Mouse (Mus musculus) cerebellum, adult 11 months (tissue): ENCODE data around the gene Tulp4.
A peak's percentile ranks its signal among the peaks of the same experiment; 100 is the strongest.
"Not testable (repeated sequence)": the region's sequence is repeated elsewhere in the genome, so short reads cannot be mapped to it uniquely, and the experiment has no call there.

Source experiments
- DNase-seq: peaks from one replicate; pipeline ENCODE4 v3.0.0; 2022

Tulp4 gene

DNA sequence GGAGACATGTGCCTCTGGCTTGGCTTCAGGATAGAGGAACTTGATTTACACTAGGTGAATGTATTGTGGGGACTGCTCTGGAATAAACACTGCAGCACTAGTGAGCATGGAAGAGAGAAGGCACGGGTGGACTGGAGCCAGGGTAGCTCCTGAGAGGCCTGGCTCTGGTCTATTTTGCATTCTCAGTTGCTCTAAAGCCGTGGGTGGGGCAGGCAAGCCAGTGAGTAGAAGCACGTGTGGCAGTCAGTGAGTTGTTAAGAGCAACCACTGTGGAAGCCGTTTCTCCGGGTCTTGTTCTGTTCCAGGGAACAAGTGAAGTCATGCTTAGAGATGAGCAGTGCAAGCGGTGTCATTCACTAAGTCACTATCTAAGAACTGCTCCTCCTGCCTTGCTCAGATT, 86.0 kb downstream of the Tulp4 start:
- no peak for DNase-seq

GRCm38 (mm10) chr17:6195390-6195789, 89.2 kb downstream of the Tulp4 start:
- no peak for DNase-seq

DNA sequence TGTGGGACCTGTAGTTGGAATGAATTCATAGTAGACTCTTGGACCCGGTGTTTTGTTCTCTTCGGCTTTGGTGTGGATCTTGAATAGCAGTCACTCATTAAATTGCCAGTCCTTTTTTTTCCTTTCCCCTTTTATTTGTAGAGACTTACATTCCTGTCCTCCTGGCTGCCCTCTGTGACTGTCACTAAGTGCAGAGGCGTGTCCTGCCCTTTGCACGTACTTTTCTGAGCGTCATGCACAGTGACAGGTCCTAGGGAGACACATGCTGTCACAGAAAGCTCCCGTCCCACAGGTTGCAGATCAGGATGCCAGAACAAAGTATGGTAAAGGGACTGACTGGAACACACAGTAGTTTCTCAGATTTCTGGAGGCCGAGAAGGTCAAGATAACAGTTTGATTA, 91.3 kb downstream of the Tulp4 start:
- DNase-seq, result no peak

DNA sequence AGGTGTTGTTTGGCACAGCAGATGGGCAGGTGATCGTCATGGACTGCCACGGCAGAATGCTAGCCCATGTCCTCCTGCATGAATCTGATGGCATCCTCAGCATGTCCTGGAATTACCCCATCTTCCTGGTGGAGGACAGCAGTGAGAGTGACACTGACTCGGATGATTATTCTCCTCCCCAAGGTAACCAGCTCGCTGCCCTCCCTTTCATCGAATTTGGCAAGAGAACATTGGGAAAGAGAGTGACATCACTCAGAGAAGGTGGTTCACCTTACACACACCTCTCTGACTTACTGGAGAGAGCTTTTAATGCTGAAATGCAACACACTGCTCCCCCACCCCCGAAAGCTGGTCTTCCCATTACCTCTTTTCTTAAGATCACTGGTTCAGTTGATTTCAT, 92.4 kb downstream of the Tulp4 start:
- no peak for DNase-seq

DNA sequence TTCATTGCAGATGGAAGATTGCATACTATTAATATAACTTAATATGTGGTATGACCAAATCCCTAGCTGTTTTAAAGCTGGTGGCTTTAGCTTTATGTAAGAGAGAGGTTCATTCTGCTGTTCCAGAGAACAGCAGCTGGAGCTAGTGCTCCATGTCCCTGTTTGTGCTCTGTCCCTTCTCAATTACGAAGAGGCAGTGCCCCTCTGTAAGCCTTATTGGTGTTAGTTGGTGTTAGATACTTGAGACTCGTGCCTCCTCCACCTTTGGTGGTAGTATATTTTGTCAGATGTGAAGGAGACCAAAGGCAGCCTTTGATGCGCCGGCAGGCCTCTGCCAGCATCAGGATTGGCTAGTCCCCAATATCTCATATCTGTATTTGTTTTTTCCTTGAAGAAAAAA, 92.9 kb downstream of the Tulp4 start:
- no peak for DNase-seq

GRCm38 (mm10) chr17:6201522-6202250, 95.4 kb downstream of the Tulp4 start:
- peak; percentile 70 for DNase-seq

- no peak for DNase-seq
Measured at GRCm38 (mm10) chr17:6202389-6203110, 96.3 kb downstream of the Tulp4 start.

- no peak for DNase-seq
Measured at GRCm38 (mm10) chr17:6203126-6203525, 96.9 kb downstream of the Tulp4 start.

DNA sequence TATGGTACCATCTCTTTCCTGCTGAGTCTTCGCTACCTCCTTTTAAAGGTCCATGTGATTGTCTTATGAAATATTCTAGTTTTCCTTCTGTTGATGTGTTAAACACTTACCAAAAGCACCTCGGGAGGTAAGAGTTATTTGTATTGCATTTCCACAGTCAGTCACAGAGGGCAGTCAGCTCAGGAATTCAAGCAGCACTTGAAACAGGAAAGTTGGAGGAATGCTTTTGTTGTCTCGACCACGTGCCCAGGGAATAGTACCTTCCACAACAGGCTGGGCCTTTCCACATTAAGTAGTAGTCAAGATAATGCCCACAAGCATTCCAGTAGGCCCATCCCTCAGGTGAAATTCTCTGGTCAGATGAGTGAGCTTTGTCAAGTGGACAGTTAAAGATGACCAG, 97.6 kb downstream of the Tulp4 start:
- no peak for DNase-seq

DNA sequence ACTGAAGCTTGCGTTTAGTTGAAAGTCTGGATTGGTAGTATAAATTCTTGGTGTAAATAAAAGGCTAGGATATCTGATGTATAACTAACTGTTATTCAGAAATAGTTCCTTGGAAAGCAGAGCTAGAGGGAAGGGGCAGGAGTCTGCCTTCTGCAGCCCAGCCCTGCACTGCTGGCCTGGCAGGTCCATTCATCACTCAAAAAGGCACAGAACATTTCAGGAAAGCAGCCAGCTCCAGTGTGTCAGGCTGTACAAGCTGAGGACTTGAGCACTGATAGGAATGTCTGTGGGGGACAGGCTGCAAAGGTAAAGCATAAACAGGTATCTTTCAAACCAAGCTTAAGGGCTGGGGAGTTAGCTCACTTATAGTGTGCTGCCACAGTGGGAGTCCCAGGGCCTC, 105.5 kb downstream of the Tulp4 start:
- no peak for DNase-seq

DNA sequence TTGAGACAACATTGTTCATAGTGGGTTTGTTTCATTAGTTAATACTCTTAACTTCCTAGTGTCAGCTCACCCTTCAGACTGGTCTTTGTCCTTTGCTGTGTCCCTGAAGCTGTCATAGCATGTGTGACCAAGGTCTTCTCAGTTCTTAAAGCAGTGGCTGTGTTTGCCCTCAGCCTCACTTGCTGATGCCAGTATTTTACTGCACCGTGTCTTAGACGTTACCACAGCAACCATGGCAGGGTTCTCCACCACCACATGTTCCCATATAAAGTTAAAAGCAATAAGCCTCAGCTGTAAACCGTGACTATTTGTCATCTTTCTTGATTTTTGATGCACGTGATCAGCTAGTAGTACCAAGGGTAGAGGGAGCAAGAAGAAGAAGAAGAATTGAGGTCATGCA, 109.4 kb downstream of the Tulp4 start:
- no peak for DNase-seq

GRCm38 (mm10) chr17:6216514-6216913, 110.3 kb downstream of the Tulp4 start:
- DNase-seq, result no peak

- not testable (repeated sequence) for DNase-seq
Measured at GRCm38 (mm10) chr17:6232633-6233032, 126.4 kb downstream of the Tulp4 start.

DNA sequence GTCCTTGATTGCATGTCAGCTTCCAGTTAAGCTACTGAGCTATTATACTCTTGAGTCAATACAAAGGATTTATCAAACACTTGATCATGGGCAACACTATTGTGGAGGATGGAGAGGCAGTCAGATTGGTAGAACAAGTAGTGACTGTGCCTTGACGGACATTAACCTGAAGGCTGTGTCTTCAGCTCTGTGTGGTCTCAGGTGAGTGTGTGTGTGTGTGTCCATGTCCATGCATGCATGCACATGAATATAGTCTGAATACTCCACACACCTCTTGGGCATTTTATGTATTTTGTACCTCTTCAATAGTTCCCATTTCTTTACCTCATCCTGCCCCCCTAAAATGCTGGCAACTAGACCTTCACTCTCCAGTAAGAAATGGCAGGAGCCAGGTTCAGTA, 145.1 kb downstream of the Tulp4 start:
- not testable (repeated sequence) for DNase-seq

DNA sequence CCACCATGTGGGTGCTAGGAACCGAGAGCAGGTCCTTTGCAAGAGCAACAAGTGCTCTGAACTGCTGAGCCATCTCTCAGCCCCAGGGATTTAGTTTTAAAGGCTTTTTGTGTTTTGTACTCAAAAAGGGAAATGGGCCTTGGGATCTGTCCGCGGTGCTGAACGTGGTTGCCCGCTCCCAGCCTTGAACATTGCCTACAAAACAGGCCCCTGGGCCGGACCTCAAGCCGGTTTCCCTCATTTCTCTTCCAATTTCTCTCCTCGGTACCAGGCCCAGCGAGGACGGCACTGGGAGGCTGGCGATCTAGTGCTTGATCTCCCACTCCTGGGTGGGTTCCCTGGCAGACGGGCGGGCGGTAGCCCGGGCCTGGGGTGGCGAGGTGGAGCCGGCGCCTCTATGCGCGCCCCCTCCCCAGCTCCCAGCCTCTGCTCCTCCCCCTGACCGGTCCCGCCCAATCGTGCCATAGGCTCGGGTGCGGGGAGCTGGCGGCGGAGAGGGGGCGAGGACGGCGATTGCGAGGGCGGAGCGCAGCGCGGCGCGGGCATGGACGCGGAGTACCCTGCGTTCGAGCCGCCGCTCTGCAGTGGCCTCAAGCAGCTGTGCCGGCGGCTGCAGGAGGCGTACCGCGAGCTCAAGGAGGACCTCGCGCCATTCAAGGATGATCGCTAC, 150.3 kb downstream of the Tulp4 start, which contains the start of gene Tmem181a:
Gene Tmem181a, plus strand, starts transcription at position 461 of the 670 bp plus-strand sequence.
- not testable (repeated sequence) for DNase-seq

- peak; percentile 69 for DNase-seq
Measured at GRCm38 (mm10) chr17:6257070-6257456, 150.8 kb downstream of the Tulp4 start.

DNA sequence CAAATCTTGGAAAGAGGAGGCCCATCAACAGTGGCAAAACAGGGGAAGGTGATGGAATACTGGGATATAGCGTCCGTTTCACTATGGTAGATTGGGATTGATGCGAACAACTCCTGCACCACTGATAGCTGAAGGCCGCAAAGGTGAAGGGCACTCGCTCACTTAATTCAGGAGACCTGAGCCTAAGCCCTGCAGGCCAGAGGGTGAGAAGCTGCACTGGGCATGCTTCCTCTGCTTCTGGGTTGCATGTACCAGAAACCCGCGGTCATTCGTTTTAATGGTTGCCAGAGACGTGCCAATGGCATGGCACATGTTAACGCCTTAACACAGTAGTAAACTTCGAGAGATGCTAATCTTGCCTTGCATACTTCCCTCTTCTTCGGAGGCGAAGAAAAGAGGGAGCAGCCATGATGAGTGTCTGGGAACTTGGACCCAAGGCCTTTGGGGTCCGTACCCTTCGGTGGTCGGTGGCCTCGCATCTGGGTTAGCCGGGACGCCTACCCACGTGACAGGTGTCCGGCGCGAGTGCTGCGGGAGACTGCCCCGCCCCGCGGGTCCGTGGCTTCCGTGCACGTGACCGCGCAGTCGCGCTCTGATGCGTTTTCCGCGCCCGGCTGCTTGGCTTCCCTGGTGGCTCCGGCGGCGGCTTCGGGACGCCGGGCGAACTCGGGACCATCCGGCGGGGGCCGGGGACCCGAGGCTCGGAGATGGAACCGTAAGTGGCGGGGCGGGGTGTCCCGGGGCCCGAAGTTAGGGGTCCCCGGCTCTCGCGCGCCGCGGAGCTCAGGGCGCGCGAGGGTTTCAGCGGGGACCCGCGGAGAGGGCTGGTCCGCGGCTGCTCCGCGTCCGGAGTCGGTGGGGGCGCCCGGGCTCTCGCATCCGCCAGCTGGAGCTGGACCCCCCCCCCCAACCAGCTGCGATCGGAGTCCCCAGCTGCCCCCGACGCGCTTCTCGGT, 163.9 kb downstream of the Tulp4 start:
- not testable (repeated sequence) for DNase-seq

GRCm38 (mm10) chr17:6270840-6271239, 164.6 kb downstream of the Tulp4 start:
- not testable (repeated sequence) for DNase-seq

DNA sequence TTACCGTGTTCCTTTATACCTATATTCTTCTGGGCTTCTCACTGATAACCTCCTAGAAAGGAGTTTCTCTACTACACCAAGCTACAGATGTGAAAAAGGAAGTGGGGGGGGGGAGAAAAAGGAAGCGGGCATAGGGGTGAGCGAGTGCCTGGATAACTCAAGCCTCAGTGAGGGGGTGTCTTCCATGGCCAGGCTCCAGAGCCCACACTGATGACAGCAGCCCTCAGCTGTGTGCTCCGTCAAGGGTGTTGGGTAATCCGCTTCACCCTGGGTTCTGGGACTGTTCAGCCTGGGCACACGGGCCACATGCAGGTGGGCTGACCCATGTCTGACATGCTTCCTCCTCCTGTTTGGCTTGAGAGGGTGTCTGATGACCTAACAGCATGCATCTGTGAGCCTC, 165.7 kb downstream of the Tulp4 start:
- not testable (repeated sequence) for DNase-seq

DNA sequence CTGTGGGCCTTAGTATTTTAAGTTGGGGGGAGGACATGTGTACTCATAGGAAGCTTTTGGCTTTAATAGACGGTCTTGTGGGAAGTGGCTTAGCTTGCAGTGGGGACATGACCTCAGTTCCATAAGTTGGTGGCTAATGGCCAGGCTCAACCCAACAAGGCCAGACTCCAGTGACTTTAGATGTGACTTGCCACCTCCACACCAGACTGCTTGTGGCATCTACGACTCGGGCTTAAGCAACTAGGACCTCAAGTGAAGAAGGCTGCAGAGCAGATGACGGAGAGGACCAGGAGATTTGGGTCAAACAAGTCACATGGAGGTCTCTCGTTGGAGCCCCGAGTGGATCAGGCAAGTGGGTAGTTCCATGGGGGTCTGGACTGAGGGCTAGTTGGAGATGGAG, 168.5 kb downstream of the Tulp4 start:
- DNase-seq, result not testable (repeated sequence)

GRCm38 (mm10) chr17:6279205-6279604, 173.0 kb downstream of the Tulp4 start:
- not testable (repeated sequence) for DNase-seq

- not testable (repeated sequence) for DNase-seq
Measured at GRCm38 (mm10) chr17:6279772-6280171, 173.5 kb downstream of the Tulp4 start.

- DNase-seq, result not testable (repeated sequence)
Measured at GRCm38 (mm10) chr17:6280513-6280912, 174.3 kb downstream of the Tulp4 start.
